Mouse (Mus musculus) ES-E14 (cell line): Measurements from ENCODE around the gene Egln1. TPM values are rescaled to one million over a fixed set of nuclear protein-coding genes. Genes with fewer than 3 reads are reported as not detected.

Experiments
- DNase-seq: peaks from one replicate; pipeline ENCODE4 v3.0.0-alpha.2; 2013; ENCODE audit warnings: low read depth, low spot score
- H3K27ac ChIP-seq: 2 replicates; pipeline ENCODE4 v1.5.1; 2012; ENCODE audit warnings: low read depth, mild to moderate bottlenecking, low read length, moderate library complexity, mixed read lengths; ENCODE audit not compliant: poor library complexity, insufficient read depth, severe bottlenecking
- H3K36me3 ChIP-seq: 2 replicates; pipeline ENCODE4 v1.6.1; 2012; ENCODE audit warnings: mild to moderate bottlenecking, low read length, moderate library complexity, mixed read lengths; ENCODE audit not compliant: control insufficient read depth, poor library complexity, insufficient read depth, severe bottlenecking
- H3K4me1 ChIP-seq, 2 experiments: fragments of 150-350 bp in 1 of 2; sonication (generic) in 1 of 2; 2 replicates each; pipeline ENCODE4 v1.6.1; 2012; ENCODE audit warnings: low read length in 2 of 2, mild to moderate bottlenecking in 1 of 2, mixed read lengths in 1 of 2; ENCODE audit not compliant: control insufficient read depth in 2 of 2, insufficient read depth in 2 of 2, poor library complexity in 1 of 2
- H3K4me3 ChIP-seq, 2 experiments: fragments of 150-350 bp in 1 of 2; sonication (generic) in 1 of 2; 2 replicates each; pipeline ENCODE4 v1.5.1; 2012; ENCODE audit warnings: low read length in 2 of 2, low read depth in 1 of 2, mild to moderate bottlenecking in 1 of 2, mixed read lengths in 1 of 2; ENCODE audit not compliant: insufficient read depth in 1 of 2, poor library complexity in 1 of 2, severe bottlenecking in 1 of 2
- H3K9ac ChIP-seq: 2 replicates; pipeline ENCODE4 v1.6.1; 2012; ENCODE audit warnings: low read depth, mild to moderate bottlenecking, low read length, mixed read lengths; ENCODE audit not compliant: poor library complexity, insufficient read depth, severe bottlenecking
- H3K9me3 ChIP-seq: fragments of 150-350 bp; sonication (generic); 2 replicates; pipeline ENCODE4 v1.6.1; 2012; ENCODE audit warnings: low read depth, mild to moderate bottlenecking, low read length; ENCODE audit not compliant: control insufficient read depth, insufficient read depth
- CHD2 ChIP-seq: IDR thresholded peaks from 2 replicates; pipeline ENCODE4 v1.6.1; 2014; ENCODE audit warnings: mild to moderate bottlenecking, low read depth, low read length, inconsistent platforms
- HCFC1 ChIP-seq: IDR thresholded peaks from 2 replicates; pipeline ENCODE4 v1.6.1; 2012; ENCODE audit warnings: low read length, inconsistent platforms, borderline replicate concordance; ENCODE audit not compliant: insufficient read depth
- MAFK ChIP-seq: IDR thresholded peaks from 2 replicates; pipeline ENCODE4 v1.6.1; 2014; ENCODE audit warnings: mild to moderate bottlenecking, low read depth, low read length, inconsistent platforms; ENCODE audit not compliant: insufficient read depth
- ZC3H11A ChIP-seq: IDR thresholded peaks from 2 replicates; pipeline ENCODE4 v1.6.1; 2012; ENCODE audit warnings: low read depth, mild to moderate bottlenecking, inconsistent platforms, low read length, borderline replicate concordance
- ZNF384 ChIP-seq: IDR thresholded peaks from 2 replicates; pipeline ENCODE4 v1.6.1; 2012; ENCODE audit warnings: low read depth, low read length, inconsistent platforms
- in situ Hi-C, 2 experiments: fragments of 600-800 bp; cut with MboI; formaldehyde crosslinking; loops; one replicate each; pipeline ENCODE4 v1.15.1; 2025; ENCODE audit warnings: low sequenced_read_pairs in 2 of 2, inconsistent platforms in 1 of 2; ENCODE audit not compliant: unreplicated experiment in 2 of 2
- total RNA-seq: library from RNA; depleted of rRNA; stranded (reverse); fragments of 300-350 nt; gene quantifications from 2 replicates; pipeline ENCODE4 v1.2.3, GENCODE M21; 2012

Egln1 gene
- total RNA-seq, 1 experiment: 15.8 TPM

DNA sequence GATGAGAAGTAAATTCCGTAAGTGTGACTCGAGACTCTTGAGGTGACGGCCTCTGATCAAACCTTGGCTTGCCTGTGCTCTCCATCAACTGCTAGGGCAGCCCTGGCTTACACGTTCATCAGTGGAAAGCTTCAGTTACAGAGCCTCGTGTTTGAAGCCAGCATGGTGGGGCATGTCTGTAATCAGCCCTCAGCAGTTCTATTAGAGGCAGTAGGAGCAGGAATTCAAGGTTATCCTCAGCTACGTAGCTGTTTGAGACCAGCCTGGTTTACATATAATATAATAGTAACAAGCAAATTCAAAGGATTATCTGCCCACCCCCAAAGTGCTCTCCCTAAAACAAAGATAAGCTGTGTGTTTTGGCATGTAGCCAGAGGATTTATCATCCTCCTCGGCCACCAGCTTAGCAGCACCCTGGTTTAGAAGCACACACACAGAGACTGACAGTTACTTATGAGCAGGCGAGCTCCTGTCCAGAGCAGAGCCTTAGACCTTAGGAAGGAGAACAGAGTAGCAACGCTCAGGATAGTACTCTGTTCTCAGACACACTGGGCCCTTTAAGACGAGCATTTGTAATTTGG lies 70.1 kb downstream of the Egln1 start:
- no peak for DNase-seq
- Histone ChIP-seq H3K4me3 (no peak overlapping the region), H3K36me3 (peaks cover 74% of the 10 kb centered on the region), H3K9me3 (no peaks in the 10 kb centered on the region), H3K9ac (no peak overlapping the region), H3K4me1 (no peaks in the 10 kb centered on the region), H3K27ac (no peak overlapping the region)
- in situ Hi-C loops: no loop called here
- TF ChIP-seq MAFK (no peak), ZC3H11A (no peak), ZNF384 (no peak), HCFC1 (no peak), CHD2 (no peak)

GRCm38 (mm10) chr8:124878141-124878540 lies 71.0 kb downstream of the Egln1 start:
- Histone ChIP-seq H3K4me1 (no peaks in the 10 kb centered on the region; a peak in 1 of 4 replicates), H3K9me3 (no peaks in the 10 kb centered on the region), H3K4me3 (no peak overlapping the region), H3K27ac (no peak overlapping the region), H3K9ac (no peak overlapping the region), H3K36me3 (peaks cover 71% of the 10 kb centered on the region)
- TF ChIP-seq ZNF384 (no peak), MAFK (no peak), CHD2 (no peak), ZC3H11A (no peak), HCFC1 (no peak)
- DNase-seq: no peak
- in situ Hi-C loops: no loop called here

DNA sequence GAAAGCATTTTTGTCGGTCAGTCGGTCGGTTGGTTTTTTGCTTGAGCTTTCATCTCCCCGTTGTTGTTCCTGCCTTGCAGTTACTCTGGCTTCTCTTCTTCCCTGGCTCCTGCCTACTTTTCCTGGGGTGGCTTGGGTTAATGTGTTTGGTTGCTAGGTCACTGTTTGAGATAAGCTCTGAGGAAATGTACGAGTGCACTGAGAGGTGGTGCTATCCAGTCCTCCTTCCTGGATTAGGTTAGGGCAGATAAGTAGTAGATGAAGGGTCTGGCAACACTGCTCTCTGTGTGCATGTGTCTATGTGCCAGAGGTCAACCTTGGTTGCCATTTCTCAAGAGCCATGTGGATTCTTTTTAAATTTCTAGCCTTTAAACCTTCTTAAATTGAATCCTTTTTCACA lies 76.4 kb downstream of the Egln1 start:
- H3K4me1 ChIP-seq: peaks cover 3 to 7% of the 10 kb centered on the region in 2 experiments; a peak in 2 of 4 replicates
- H3K9me3 ChIP-seq: no peaks in the 10 kb centered on the region
- H3K4me3 ChIP-seq: no peak overlapping the region
- no peak for DNase-seq
- no peak overlapping the region for H3K27ac ChIP-seq
- no peak overlapping the region for H3K9ac ChIP-seq
- TF ChIP-seq ZC3H11A: no peak
- no peak for TF ChIP-seq HCFC1
- no peak for TF ChIP-seq ZNF384
- no peak for TF ChIP-seq MAFK
- no peak for TF ChIP-seq CHD2
- in situ Hi-C loops: no loop called here
- peaks cover 43% of the 10 kb centered on the region for H3K36me3 ChIP-seq

DNA sequence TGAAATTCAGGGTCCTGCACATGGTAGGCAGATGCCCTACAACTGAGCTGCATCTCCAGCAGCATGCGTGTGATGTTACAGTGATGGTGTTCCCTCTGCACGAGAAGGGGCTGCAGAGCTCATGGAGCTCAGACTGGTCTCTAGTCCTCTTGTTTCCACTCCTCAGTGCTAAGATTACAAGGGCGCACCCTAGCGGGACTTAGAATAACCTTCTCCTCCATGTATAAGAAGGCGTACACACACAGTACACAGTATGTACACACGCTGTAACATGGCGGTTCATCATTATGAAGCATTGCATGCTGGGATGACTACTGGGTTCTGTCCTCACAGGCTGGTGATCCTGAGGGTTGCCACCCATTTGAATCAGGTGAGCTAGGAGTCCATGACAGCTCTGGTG lies 77.0 kb downstream of the Egln1 start:
- no peaks in the 10 kb centered on the region for H3K9me3 ChIP-seq
- H3K4me1 ChIP-seq: peaks cover 3 to 10% of the 10 kb centered on the region in 2 experiments; a peak in 2 of 4 replicates
- no peak for TF ChIP-seq MAFK
- TF ChIP-seq ZC3H11A: no peak
- TF ChIP-seq ZNF384: no peak
- TF ChIP-seq CHD2: no peak
- TF ChIP-seq HCFC1: no peak
- no peak overlapping the region for H3K4me3 ChIP-seq
- no peak overlapping the region for H3K9ac ChIP-seq
- peak; percentile 40 for DNase-seq
- H3K27ac ChIP-seq: no peak overlapping the region
- in situ Hi-C loops: no loop called here
- peaks cover 39% of the 10 kb centered on the region for H3K36me3 ChIP-seq
